Mouse (Mus musculus): ENCODE data around the gene Cct7. TPM values are rescaled to one million over a fixed set of nuclear protein-coding genes. Genes with fewer than 3 reads are reported as not detected.
A peak's percentile ranks its signal among the peaks of the same experiment; 100 is the strongest.

Gene Cct7
- total RNA-seq, 1 experiment from 2014 or later = 218 TPM

DNA sequence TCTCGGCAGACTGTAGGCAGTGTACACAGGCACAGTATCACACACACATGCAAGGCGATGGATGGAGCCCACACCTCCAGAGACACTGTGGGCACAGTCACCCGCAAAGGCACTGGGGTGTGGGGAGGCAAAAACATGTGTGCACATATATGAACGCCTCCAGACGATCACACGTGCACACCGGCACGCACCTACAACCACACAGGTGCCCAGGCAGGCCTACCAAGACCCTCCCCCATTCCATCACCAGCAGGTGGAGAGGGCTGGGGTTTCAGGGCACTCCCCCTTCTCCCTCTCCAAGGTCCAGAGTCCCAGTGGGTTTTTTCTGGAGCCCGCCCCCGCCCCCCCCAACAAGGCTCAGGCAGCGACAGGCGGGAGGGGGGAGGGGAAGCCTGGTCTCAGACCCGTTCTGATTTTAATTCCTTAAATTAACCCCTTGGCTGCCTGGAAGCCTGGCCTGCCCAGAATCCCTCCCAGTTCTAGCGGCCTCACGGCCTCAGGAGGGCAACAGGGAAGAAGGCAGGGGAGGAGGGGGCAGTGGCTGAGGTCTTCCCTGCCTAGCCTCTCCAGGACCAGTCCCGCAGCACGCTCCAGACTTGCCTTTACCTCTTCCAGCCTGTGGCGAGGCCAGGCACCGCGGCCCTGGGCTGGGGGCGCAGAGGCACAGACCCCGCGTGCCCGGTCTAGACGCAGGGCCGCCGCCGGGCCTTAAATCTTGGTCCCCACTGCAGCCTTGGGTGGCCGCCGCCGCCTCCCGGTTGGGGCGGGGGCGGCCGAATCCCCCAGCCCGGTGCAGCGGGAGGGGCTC, 51.0 kb downstream of the Cct7 start:
- peak; percentile 8 for DNase-seq

DNA sequence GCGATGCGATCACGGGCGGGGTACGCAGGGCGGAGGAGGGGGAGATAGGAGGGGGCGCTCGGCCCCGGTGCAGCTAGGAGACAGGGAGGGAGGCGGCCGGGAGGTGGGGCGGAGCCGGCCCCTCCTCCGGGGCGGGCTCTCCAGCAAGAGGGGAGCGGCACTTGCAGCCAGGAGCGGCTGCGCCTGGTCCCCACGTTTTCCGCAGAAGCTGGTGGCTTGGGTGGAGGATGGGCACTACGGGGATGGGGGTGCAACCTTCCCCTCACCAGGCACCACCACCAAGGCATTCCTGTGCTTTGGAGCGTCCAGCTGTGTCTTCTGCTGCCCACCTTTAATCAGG, 51.6 kb downstream of the Cct7 start, which contains the start of gene Fbxo41:
TSS of gene Fbxo41 (minus strand) at position 84 of the 340 bp plus-strand sequence.
- peak; percentile 56 for DNase-seq

- no peak for DNase-seq
Measured at GRCm38 (mm10) chr6:85504908-85505307, 53.6 kb downstream of the Cct7 start.

DNA sequence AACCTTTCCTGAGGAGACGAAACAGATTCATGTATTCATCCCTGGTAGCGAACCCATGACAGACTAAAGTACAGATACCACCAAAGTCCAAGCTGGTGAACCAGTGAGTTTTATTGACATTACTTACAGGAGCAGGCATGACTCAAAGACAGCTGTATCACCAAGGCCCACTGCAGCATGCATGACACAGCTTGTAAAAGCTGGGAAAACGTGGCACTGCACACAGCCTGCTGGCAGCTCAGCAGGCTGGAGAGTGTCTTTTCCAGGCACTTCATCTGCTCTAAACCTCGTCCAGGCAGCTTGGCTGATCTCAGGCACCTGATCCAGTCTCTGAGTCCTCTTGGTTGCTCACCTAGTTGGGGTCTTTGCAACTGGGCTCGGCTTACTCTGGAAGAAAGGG, 57.3 kb downstream of the Cct7 start:
- no peak for DNase-seq

DNA sequence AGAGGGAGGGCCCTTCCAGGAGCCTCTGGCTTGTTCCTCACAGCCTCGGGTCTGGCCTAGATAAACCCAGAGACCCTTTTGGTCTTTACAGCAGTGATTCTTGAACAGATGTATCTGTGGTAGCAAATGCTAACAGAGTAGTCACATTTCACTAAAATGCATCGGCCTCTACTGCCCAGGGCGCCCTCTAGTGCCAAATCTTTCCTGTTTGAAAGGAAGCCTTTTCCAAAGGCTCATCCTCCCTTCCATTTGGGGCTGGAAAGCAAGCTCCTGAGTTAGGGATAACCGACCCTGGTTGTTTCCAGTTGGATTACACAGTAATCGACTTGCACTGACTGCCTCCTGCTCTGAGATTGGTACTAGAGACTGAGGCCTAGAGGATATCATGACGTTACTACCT, 59.2 kb downstream of the Cct7 start:
- DNase-seq = peak; percentile 71

DNA sequence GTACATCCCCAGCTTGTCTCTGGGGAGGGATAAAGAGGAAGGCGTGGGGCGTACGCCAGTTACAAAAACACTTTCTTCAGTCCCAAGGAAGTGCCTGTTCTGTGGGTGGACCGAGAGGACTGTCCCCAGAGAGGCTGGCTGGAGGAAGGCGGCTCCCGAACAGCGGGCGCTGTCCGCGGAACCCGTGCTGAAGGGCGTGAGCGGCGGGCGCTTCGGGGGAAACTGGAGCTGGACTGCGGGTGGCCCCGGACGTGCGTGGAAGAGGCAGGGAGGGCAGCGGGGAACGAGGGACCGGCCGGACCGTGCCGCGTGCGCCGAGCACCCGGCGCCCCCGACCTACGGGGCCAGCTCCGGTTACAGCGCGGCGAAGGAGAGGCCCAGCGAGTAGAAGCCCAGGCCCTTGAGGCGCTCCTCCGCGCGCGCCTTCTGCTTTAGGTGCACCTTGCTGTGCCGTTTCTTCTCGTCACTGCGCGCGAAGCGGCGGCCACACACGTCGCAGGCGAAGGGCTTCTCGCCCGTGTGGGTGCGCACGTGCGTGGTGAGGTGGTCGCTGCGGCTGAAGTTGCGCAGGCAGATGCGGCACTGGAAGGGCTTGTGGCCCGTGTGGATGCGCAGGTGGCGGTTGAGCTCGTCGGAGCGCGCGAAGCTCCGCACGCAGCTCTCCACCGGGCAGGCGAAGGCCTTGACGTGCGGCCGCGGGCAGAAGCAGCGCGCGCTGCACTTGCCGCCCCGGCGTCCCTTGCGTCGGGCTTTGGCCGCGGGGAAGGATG, 60.2 kb downstream of the Cct7 start:
- peak; percentile 84 for DNase-seq

GRCm38 (mm10) chr6:85512056-85512440, 60.7 kb downstream of the Cct7 start:
- no peak for DNase-seq

DNA sequence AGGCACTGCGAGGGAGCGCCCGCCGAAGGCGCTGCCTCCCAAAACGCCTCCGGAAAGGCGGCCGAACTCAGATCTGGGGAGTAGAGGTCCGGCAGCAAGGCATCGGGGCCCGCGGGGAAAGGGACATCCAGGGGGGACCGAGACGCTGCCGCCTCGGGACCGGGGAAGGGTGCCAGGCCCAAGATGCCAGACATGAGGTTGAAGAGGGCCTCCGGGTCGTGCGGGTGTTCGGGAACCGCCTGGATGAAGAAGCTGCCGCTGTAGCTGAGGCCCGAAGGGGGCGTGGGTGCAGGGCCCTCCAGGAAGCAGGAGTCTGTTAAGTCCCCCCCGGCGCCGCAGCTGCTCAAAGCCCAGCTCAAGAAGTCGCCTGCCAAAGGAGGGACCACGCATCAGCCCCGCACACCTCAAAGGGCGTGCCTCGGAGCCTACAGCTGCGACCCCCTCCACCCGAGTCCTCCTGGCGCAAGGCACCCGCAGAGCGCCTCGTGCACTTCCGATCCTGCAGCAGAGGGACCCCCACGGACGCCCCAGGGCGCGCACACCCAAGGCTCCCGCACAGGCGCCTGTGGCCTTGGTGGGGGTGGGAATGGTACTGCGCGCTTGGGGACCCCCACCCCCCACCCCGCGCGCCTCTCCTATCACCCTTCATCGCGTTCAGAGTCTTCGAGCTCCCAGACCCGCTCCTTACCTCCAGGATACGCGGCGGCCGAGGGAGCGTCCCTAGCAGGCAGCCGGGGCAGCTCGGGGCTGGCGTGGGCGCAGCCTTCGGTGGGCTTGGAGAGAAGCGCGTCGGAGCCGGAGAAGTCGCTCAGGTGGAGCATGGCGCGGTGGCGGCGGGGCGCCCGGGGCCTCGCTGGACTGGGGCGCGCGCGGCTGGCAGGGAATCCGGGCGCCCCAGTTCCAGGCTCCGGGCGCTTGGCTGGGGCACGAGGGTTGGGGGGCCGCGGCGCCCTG, 61.5 kb downstream of the Cct7 start:
- no peak for DNase-seq

DNA sequence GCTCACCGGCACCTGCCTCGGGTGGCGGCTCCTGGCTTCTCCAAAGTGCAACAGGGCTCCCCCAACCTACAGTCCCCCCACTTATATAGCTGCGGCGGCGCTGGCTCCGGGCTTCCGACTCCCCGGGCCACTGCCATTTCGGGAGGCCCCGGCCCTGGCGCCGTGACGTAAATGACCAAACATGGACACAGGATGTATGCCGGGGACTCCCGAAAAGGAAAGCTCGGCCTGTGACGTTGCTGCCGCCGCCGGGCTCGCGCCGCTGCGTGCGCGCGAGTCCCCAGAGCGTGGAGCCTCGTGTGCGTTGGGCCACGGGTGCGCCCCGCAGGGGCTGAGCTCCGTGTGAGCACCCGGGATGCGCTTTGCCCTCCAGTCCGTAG, 62.2 kb downstream of the Cct7 start, which contains the start of gene Egr4:
TSS of gene Egr4 (minus strand) at position 59 of the 380 bp plus-strand sequence.
- DNase-seq = peak; percentile 64

DNA sequence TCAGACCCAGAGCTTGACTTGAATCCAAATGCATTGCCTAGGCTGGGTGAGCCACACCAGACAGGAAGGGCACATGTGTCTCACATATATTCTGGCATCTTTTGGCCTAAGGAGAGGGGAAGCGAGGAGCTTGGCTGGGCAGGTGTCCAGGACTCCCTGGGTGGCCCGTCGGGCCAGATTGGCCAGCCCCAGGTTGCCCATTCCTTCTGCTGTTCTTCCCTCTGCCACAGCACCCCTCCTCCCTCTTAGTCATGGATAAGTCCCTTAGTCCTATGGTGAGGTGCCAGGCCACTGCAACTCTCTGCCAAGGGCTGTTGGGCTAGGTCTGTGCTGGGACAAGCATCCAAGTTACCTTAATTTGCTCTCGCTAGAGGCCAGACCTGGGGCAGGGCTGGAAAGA, 64.6 kb downstream of the Cct7 start:
- no peak for DNase-seq

Other genes starting within 250 kb of the Cct7 start
- gene Sfxn5, start 118.1 kb upstream of the Cct7 start, total RNA-seq (2021) = 21.7 and 31.8 TPM in 2 replicates
- gene Rab11fip5, start 76.9 kb upstream of the Cct7 start, total RNA-seq (2021) = 22.7 and 28.7 TPM in 2 replicates
- gene Noto, start 27.6 kb upstream of the Cct7 start, total RNA-seq (2021) = not detected in 2 replicates
- 25.0 and 33.0 TPM in 2 replicates for gene Smyd5, start 19.5 kb upstream of the Cct7 start, total RNA-seq (2021)
- gene Pradc1, start 456 bp downstream of the Cct7 start, total RNA-seq (2021) = 13.8 and 15.2 TPM in 2 replicates
- gene Fbxo41, start 51.5 kb downstream of the Cct7 start, total RNA-seq (2021) = 0.44 and 0.83 TPM in 2 replicates
- 0.26 TPM in 1 of 2 replicates, not detected in the other for gene Egr4, start 62.1 kb downstream of the Cct7 start, total RNA-seq (2021)
- 7.1 and 8.2 TPM in 2 replicates for gene Alms1, start 136.0 kb downstream of the Cct7 start, total RNA-seq (2021)

All from adrenal gland, postnatal 14 days (tissue).